Mouse (Mus musculus): ENCODE measurements around the gene Foxp2. TPM values are rescaled to one million over a fixed set of nuclear protein-coding genes. Genes with fewer than 3 reads are reported as not detected.

The Foxp2 gene
- polyA plus RNA-seq (2012; ENCODE audit: low replicate concordance): 0.21 TPM in 1 of 2 replicates, not detected in the other

DNA sequence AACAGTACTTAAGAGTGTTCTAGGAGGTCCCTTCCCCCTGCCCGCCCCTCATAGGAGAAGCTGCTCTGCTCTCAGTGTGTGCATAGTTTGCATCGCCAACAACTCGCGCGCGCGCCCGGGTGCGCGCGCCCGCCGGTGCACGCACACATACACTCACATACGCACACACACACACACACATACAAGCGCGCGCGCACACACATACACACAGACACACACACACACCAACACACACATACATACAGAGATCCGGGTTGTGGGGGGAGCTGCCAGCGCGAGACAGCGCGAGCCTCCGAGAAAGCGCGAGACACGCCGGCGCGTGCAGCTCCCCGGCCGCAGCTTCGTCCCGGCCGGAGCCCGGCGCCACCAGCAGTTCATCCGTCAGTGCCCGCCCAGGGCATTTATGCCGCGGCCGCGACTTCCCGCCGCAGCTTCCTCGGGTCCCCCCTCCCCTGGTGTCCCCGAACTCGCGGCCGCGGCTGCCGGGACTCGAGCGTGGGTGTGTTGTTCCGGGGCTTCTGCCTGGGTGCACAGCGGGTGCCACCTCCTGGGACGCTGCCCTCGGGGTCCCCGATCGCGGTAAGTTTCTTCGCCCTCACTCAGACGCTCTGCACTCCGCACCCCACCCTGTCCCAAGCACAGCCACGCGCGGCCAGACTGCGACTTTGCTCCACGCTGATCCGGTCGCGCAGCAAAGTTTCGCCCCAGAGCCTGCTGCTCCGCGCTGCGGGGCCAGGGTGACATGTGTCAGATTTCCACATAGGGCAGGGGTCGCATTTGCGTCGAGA lies at the start of gene Foxp2:
Gene Foxp2 (plus strand): TSS at position 167 of the 788 bp plus-strand sequence.

Other genes with a start within 250 kb of the Foxp2 start
- gene Ppp1r3a, start 146.1 kb upstream of the Foxp2 start, polyA plus RNA-seq (2012; ENCODE audit: low replicate concordance): 0.03 TPM in 1 of 2 replicates, not detected in the other

All from hematopoietic multipotent progenitor cell, adult 10-12 weeks (in vitro differentiated cells).